Mouse (Mus musculus) megakaryocyte progenitor cell, adult 5-6 weeks (primary cell): ENCODE measurements at regions not wholly inside any gene's neighbourhood (a gene's known extent, or its start where the extent isn't known, plus 50 kb on each side); places are given as distances from the start of the nearest gene placed in this dataset.

Experiments
- ATAC-seq: replicated peaks from 2 replicates; pipeline ENCODE4 v1.8.0; 2016; ENCODE audit warnings: mild to moderate bottlenecking, moderate TSS enrichment, inconsistent platforms; ENCODE audit not compliant: poor library complexity

DNA sequence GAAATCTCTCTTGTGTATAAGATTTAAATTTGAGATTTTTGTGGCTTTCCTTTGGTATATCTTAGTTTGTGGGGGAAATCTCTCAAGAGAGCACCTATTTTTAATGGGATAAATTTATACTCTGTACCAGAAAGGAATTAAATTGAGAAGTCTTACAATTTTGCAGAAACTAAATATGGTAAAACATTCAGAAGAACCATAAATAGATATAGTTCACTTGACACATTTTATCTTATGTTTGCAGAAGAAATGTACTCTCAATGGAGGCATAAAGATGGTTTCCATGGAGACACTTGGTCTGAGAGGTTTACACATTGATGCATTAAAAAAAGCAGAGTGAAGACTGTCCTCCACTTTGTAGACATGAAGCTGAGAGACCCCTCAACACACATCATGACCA, 86.9 kb downstream of the Ndufa10 start:
- ATAC-seq: no peak

DNA sequence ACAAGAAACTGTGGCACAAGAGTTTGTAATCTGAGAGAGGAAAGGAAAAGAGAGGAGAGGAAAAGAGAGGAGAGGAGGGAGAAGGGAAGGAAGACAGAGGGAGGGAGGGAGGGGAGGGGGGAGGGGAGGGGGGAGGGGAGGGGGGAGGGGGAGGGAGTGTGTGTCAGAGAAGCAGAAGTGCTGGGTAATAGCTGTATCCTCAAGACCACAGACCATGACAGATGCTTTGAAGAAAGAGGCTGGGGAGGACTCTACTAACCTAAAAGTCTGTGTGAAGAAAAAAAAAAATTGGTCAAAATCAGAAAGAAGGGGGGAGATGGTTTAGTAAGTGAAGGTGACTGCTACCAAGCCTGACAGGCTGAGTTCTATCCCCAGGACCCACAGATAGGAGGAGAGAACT, 88.7 kb downstream of the Ndufa10 start:
- peak; percentile 64 for ATAC-seq

DNA sequence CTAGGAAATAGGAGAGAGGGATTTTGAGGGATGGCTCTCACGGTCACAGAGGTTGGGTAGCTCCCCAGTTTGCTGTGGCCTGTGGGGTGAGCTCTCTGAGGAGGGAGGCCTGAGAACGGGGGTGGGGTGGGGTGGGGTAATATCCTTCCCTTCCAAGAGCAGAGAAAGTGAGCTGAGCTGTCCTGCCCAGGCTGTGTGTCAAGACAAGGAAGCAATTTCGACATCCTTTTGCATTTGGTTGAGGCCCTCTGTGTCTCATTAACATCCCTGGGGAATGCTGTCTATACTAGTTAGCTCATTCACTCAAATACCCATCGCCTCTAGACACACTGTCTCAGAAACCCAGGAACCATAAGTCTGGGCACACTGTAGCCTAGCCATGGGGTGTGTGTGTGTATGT, 89.9 kb downstream of the Ndufa10 start:
- ATAC-seq: peak; percentile 85

DNA sequence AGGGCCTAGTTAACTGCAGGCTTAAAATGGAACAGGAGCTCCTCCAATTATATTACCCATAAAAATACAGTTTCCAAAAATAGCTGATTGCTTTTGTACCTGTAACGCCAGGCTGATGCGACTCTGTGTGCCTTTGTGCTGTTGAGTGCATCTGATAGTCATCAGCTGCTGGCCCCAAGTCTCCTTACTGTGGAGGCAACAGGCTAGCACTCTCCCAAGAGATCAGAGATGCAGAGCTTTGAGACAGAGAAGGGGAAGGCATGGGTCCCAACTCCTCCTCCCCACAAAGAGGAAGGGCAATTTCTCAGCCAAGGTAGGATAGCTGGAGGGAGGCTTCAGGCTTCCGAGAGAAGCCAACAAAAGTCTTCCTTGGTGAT, 94.2 kb downstream of the Ndufa10 start:
- ATAC-seq: 0 out of 2 replicates have a peak, but pooled peaks have one; percentile 34

DNA sequence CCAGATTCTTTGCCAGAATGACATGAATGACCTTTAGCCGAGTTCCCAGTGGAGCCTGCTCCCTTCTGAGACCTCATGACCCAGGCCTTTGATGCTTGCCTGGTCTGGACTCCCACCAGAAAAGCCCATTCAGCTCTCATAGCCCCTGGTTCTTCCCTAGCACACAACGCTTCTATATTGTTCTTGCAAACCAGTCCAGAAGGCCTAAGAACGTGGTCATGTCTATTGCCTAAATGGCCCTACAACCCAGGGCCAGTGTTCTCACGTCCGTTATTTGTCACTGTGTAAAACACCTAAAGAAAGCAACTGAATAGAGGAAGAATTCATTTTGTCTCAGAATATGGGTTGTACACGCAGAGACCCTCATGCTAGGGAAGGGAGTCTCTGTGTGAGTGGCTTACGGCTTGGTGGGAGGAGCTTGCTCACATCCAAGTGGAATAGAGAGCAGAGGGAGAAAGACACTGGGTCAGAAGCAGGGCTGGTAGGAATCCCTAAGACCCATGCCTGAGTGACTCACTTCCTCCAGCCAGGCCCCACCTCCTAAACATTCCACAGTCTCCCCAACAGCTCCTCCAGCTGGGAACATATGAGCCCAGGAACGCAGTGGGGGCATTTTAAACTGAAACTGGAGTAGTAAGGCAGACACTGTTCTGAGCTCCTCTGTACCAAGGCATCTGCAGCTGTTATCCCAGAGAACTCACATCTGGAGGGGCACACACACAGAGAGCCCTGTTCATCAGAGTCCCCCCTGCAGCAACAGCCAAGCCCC, 94.7 kb downstream of the Ndufa10 start:
- no peak for ATAC-seq

DNA sequence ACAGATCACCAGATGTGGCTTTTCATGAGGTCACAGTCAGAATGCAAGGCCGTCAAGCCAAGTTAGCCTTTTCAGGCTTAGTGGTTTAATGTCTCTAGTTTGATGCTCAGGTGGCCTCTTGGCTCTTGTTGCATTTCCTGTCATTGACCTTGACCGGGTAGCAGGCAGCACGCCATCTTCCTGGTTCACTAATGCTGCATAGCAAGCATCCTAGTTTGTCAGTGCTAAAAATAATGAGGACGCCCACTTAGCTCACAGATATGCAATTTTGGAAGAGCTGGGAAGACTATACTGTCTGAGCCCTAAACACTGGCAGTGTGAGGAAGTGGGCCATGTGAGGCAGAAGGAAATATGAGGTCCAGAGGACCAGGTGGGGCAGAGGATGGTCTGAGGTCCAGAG, 97.2 kb downstream of the Ndufa10 start:
- no peak for ATAC-seq

DNA sequence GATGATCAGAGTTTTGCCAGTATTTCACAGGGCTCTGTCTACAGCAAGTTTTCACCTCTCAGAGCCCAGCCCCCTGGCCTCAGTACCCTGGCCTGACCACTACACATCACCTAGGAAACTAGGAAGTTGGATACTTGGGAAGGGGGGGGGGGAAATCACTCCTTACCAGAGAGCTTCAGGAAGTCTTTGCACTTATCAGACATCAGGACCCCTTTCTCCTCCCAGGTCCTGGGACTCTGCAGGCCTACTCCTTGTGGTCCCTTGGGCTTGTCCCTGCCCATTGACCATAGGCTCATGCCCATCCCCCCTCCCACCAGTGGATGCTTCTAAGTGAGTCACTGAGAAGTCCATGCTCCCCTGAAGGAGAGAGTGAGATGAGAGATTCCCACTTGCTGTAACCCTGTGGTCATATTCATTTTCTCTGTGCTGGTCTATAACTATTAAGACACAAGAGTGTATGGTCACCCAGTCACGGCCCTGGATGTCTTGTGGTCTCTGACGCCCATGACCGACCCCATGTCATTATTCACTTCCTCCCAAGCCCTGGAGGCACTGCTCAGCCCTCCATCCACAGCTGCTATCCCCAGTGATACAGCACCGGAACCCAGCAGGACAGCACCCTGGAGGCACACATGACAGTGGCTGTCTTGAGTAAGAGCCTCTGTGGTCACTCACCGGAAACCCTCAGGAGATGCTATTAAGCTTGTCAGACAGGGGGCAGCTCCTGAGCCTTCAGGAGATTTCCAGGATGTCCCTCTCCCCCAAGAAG, 101.3 kb downstream of the Ndufa10 start:
- peak; percentile 96 for ATAC-seq

DNA sequence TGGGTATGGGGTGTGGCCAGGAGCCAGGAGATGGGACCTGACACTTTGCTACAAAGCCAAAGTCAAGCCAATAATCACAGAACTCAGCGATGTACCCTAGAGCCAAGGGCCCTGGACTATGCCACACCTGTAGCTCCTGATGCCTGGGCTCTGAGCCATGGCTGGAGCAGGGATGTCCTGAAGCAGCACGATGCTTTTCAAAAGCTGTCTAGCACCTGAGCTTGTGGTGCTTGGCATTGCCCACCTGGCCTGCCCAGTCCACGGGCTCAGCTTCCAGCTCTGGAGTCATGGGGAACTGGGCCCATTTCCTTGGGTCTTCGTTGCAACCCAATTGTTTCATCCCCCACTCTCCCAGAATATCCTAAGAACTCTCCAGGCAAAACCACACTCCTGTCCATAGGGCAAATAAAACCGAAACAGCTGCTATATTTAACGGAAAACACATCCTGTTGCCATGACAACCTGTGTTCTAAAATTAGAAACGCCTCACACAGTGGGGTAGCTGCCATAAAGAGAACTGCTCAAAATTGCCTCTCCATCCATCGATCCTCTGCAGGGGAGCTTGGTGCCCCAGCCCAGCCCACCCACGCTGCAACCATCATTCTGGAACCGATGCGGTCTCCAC, 102.2 kb downstream of the Ndufa10 start:
- 0 out of 2 replicates have a peak, but pooled peaks have one; percentile 3 for ATAC-seq

DNA sequence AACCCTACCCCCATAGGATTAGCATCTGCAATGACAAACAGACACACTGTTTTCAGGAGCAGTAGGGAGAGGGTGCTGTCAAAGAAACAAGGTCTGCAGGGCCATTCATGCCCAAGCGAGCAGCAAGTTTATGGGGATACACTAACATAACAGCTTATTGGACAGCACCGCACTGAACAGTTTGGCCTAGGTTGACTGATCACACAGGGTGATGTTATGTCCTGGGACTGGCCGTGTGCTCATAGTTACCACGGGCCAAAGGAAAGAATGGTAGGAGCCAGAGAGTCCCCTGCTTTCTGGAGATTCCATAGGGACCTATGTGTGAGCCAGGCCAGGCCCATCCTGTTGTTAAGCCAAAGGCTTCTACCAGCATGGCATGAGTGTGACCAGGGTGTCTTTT, 102.8 kb downstream of the Ndufa10 start:
- ATAC-seq: no peak

DNA sequence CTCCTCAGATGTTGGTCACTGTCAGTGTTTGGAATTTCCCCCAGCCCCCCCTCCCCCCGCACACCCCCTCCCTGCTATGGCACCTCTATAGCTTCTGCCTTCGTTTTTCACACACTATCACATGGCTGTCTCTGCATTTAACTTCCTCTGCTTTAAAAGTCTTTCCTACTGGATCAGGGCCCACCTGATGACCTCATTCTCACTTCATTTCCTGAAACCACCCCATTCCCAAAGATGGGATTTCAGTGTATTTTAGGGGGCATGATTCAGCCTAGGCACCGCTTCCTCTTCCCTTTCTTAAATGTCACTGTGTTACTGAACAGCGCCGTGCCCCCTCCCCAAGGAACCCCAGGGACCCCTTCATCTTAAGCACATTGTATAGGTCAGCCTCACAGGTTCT, 103.7 kb downstream of the Ndufa10 start:
- ATAC-seq: no peak

DNA sequence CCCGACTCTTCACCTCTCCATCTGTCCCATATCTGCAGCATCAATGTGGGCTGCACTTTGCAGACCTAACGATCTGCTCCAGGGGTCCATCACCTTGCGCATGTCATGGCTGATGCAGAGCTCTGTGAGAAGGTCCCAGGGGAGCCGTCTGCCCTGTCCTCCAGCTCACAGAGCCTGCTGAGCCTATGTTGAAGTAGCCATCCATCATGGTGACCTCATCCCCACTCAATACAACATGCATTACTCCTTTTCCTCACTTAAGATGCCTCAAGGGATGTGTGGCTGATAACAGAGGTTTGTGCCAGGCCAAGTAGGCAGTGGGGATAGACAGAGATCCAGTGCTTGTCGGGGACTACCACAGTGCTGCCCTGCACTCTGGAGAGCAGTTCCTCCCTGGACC, 107.4 kb downstream of the Ndufa10 start:
- no peak for ATAC-seq

DNA sequence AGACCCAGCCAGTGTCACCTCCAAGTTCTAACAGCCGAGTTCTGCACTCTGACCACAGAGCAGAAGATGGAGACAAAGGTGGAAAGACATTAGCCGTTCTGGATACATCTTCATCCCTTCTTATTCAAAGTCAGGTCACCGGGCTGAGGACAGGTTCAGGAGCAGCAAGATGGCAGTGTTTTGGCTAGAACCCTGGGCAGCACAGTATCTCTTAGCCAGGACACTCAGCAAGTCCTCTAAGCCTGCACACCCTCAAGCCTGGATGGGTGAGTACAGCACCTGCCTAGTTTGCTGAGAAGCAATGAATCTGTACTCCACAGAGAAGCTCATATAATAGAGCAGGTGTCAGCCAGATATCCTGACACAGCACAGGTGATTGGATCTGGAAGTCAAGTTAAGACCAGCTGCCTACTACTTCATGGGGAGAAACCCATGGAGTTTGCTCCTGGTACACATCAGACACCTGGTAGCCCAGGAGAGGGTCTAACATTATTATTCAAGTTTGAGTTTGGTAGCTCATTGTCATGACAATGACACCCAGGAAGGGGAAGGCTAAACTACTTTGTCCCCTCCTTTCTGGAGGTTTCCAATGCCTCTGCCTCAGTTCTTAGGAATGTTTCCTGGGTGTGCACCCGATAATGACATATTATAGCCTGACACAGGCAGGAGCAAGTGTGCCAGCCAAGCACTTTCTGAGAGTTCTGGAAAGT, 108.1 kb downstream of the Ndufa10 start:
- no peak for ATAC-seq

DNA sequence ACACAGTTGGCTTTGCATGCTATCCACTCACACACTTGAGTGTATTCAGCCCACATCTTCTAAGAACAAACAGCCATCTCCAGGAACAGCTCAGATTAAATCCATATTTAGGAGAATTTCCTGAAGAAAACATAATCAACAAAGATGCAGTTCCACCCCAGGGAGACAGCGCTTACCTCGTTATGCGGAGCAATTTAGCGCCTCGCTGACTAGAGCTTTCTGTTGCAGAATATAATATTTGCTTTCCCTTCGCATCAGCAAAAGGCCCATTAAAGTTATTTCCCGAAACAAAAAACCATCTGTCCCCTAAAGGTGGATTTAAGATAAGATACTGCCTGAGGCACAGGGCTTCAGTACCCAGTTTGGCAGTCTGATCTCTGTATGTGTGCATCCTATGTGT, 112.0 kb downstream of the Ndufa10 start:
- ATAC-seq: no peak

DNA sequence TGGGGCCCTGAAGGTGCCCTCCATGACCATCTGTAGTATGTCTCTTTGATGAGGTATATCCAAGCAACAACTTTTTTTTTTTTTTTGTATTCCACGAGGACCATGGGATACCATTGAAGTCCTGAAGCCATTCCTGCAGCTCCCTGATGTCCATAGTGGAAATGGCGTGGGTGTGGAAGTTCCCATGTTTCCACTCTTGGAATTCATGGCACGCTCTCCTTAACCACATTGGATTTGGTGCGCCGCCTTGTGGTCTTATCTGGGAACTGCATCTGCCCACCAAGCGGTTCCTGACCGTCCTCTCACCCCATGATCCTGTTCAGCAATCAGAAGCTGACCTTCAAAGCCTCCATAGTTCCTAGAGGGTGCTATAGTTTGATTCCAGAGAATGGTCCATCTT, 113.4 kb downstream of the Ndufa10 start:
- ATAC-seq: peak; percentile 87

DNA sequence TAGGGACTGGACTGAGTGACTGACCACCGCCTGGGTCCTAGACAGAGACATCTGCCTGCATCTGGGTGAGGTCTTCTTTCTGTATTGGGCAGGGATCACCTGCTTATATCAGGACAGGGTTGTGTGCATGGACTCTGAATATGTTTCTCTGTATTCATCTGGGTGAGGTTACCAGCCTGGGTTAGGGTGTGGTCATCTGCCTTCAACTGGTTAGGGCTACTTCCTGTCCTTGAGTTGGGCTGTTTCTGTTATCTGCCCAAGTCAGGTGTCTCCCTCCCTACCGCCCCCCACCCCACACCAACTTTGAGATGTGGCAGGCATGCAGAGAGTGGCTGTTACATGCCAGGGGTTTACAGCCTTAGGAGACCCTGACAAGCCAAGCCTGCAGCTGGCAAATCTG, 114.2 kb downstream of the Ndufa10 start:
- ATAC-seq: peak; percentile 72

DNA sequence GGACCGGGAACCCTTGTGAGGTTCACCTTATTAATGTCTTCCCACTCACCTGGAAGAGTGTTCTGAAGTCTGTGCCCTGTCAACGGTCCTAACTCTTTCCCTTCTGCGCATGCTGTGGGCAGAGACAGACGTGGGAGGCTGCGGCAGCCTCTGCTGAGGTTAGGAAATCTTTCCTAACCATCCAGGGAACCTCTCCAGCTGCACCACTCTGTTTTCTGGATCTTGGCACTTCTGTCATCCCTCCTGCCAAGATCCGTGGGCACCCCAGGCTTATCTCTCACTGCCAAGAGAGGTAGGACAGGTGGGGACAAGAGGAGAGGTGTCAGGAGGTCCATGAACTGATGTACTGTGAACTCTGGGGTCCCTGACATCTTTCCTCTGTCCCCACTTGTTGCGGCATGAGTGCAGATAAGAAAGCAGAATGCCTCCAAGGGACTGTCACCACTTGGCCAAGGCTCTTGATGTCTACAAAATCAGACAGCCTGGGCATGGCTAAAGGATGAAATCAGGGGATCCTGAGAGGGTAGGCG, 114.8 kb downstream of the Ndufa10 start:
- no peak for ATAC-seq

DNA sequence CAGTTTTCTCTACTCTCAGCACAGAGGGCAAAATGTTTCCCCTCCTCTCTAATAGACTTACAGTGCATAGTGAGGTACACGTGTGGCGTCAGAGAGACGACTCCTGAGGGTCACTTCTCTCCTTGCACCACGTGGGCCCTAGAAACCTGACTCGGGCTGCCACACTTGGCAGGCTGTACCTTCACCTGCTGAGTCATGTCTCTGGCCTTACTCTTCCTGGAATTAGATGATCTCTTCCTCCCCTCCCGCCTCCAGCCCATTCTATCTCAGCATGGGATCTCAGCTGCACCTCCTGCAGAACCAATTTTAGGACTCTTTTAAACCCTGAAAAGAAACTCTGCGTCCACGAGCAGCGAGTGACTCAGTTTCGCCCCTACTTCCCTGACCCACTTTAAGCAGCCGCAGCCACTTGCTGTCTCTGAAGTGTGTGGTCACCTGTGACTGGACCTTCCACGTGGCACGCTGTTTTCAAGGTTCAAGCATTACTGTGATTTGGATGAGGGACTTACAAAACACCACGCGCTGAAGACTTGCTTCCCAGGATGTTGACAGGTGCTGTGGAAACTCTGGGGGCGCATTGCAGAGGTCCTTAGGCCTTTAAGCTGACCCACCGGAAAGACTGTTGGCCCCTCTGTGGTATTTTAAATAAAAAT, 125.2 kb downstream of the Ndufa10 start:
- ATAC-seq: peak; percentile 20; the same call in 1 of the 2 replicates

DNA sequence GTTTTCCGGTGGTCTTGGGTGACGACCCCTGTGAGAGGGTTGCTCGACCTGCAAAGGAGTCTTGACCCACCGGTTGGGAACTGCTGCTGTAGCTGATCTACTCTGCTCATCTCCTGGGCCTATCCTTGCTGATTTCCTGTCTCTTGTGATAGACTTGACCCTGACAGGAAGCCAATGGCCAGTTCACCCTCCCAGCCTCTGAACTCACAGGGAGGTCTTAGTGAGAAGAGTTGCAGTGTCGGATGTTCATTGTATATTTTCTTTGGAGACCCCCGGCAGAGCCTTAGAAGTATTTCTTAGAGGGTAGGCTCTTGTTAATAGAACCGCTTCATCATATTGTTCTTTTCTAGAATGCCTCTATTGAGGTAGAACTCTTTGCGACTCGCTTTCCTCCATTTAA, 126.0 kb downstream of the Ndufa10 start:
- ATAC-seq: no peak

DNA sequence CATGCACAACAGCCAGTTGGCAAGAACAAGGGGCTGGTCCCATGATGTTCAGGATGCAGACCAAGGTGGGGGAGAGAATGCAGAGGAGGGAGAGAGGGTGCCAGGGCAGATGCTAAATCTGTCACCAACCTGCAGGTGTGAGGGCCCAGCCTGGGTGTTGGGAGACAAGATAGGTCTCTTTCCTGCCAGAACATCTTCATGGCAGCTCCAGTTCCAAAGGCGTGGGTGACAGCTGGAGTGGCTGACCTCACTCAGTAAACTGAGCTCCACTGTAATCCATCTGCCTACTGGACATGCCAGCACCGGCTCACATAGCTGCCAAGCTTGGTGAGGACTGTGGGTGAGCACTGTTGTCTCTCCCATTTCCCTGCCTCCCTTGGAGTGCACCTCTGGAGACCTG, 129.9 kb downstream of the Ndufa10 start:
- ATAC-seq: no peak

DNA sequence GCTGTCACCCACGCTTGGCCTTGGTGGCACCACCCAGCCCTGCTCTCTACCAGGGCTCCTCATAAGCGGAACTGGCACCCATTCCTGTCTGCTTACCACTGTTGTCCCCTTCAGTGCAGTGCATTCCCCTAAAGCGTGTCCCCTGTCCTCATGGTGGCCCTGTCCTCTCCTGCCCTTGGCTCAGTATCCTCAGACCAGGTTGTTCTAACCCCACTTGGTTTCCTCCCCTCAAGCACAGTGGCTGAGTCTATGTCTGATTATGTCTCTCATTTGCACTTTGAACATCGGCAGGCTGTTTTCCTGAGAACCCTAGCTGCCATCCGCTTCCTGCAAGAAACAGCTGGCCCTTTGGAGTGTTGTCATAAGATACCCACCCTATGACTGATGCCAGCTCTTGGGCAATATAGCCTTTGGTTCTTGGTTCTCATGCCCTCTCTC, 130.5 kb downstream of the Ndufa10 start:
- no peak for ATAC-seq
